Mouse (Mus musculus): Measurements from ENCODE around the gene Cbarp. TPM values are rescaled to one million over a fixed set of nuclear protein-coding genes. Genes with fewer than 3 reads are reported as not detected.

Gene Cbarp
- total RNA-seq, 1 experiment from 2014 or later, result 45.4 TPM

DNA sequence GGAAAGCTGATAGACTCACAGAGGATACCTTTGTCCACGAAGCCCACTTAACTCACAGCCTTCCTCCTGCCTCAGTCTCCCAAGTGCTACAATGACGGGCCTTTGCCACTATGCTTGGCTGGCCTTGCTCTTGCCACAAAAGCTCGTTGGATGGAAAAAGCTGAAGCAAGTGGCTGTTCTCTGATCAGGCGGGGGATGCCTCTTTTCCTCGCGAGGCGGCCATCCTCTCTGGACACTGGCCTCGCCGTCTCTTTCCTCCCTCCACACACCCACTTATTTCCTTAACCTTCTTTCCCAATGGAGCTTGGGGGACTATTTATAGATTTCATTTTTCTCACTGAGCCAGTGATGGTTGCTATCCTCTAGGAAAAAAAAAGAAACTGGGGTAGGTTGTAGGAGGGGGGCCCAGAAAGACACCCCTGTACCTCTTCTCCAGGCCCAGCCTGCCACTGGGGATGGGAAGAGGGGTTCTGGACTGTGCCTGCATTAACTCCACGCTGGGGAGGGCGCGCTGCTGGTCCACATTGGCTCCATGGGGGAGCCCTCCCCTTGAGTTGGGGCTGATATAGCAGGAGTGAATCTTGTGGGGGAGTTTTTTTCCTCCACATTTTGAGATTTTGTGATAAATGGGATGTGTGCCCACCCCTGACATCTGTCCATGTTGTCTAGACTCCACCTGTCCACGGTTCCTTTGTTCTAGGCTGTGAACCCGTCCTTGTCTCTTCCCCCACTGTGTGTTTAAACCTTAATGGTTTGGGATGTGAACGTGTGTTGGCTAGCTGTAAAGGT, 16.7 kb upstream of the Cbarp start:
- no peak for DNase-seq

DNA sequence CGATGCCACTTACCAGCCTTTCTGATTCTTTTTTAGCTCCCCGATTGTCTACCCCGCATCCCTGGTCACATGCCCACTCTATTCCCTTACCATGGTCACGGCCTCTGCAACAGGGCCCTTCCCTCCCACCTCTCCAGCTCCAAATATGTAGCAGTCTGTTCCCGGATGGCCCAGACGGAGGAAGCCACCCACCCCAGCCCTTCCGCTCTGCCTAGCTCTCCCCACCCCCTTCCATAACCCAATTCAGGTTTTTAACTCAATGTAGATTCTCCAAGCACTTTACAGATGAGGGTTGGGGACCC, 16.1 kb upstream of the Cbarp start:
- peak; percentile 17 for DNase-seq

DNA sequence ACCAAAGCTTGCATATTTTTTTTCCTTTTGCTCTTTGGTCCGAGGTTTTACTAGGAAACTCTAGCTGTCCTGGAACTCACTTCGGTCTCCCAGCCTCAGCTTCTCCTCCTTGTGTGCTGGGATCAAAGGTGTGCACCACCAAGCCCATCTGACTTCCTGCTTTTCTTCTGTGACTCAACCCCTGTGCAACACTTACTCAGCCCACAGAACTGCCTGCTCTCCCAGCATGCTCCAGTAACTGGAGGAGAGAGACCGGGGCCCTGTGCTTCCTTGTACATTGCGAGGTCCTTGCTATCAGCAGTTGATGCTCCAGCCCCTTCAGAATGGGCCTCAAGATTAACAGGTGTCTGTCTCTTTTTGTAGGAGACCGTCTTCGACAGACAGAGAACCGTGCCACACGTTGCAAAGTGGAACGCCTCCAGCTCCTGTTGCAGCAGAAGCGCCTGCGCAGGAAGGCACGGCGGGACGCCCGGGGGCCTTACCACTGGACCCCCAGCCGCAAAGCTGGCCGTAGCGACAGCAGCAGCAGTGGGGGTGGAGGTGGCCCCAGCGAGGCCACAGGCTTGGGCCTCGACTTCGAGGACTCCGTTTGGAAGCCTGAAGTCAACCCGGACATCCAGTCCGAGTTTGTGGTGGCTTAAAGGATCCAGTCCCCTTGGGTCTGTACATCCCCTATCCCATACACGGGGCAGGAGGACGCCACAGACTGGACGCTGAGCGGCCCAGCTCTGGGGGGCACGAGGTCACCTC, 15.5 kb upstream of the Cbarp start:
- DNase-seq, result no peak

DNA sequence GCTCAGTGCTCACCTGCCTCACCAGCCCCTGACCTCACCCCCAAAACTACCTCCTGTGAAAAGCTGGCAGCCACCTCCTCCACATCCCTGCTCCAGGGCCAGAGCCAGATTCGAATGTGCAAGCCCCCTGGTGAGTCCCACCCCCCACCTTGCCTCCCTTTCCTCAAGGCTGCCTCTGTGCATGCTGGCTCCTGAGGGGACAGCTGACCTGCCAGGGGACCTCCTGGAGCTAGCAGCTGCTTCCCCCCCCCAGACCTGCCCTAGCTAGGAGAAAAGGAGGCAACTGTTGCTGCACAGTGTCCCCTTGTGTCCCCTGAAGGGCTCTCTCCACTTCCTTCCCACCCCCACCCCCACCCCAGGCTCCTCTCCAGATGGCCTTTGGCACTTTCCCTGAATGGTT, 14.6 kb upstream of the Cbarp start:
- DNase-seq, result no peak

DNA sequence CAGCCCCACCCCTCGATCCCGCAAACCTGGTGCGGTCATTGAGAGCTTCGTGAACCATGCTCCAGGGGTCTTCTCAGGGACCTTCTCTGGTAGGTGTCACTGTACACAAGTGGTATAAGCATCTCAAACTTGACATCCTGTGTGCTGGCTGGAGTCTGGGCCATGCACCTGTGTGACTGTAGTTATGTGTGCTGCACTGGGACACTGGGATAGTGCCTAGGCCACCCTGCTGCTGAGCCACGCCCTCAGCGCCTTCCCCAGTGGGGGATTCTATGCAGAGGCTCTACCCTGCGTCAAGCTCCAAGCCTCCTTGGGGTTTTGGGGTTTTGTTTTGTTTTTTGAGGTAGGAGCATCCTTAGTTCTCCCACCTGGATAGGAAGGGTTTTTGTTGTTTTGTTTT, 13.7 kb upstream of the Cbarp start:
- no peak for DNase-seq

DNA sequence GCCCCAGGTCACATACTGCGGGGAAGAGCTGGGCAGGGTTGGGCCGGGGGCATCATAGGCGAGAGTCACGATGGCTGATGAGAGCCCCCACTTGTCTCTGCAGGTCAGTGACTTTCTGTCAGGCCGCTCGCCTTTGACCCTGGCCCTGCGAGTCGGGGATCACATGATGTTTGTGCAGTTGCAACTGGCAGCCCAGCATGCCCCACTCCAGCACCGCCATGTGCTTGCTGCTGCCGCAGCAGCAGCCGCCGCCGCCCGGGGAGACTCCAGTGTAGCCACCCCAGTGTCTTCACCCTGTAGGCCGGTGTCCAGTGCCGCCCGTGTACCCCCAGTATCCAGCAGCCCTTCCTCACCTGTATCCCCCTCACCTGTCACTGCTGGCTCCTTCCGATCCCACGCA, 13.1 kb upstream of the Cbarp start:
- DNase-seq, result no peak

DNA sequence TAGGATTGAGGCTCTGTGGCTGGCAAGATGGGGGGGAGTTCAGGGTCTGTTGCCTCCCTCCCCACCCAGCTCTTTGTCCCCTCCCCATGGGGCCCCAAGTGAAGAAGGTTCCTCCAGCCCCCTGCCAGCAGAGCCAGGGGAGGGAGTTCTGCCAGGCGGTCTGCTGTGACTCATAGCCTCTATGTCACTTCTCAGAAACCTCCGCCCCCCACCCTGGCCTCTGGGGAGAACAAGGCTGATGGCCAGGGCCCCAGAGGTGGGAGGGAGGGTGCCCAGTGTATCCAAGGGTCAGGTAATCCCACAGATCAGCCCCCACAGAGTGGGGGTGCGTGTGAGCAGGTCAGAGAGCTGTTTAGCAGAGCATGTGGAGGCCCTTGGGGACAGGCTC, 12.2 kb upstream of the Cbarp start:
- DNase-seq, result peak; percentile 83

DNA sequence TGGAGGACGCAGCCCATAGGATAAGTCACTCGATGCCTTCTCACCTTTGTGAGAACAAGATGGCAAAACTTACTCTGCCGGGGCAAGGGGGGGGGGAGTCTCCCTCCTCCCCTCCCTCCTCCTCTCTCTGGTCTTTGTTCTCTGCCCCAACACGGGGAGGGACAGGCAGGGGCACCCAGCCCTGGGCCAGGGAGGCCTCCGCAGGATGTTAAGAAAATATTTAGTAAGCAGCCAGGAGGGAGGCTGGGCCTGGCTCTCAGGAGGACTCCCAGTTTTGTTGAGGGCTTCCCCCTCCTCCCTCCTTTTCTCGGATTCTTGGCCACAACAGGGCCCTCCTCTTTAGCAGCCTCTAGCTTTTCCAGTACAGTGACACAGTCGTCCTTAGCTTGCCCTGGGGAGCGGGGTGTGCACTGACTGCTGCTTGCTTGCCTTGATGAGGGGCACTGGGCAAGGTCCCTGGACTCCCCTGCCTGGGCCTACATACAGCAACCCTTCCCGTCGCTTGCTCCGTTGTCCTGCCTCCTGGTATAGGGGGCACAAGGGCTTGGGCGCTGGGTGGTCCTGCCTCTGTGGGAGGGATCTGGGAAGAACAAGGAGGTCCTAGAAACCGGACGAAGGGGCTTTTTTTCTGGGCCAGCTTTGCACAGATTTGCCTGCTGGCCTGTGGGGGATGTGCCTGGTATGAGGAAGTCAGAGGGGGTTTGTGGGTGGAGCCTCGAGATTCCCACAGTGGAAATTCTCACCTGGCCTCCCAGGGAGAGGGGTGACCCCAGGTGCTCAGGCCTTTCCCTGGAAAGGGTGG, 11.6 kb upstream of the Cbarp start:
- DNase-seq, result no peak

DNA sequence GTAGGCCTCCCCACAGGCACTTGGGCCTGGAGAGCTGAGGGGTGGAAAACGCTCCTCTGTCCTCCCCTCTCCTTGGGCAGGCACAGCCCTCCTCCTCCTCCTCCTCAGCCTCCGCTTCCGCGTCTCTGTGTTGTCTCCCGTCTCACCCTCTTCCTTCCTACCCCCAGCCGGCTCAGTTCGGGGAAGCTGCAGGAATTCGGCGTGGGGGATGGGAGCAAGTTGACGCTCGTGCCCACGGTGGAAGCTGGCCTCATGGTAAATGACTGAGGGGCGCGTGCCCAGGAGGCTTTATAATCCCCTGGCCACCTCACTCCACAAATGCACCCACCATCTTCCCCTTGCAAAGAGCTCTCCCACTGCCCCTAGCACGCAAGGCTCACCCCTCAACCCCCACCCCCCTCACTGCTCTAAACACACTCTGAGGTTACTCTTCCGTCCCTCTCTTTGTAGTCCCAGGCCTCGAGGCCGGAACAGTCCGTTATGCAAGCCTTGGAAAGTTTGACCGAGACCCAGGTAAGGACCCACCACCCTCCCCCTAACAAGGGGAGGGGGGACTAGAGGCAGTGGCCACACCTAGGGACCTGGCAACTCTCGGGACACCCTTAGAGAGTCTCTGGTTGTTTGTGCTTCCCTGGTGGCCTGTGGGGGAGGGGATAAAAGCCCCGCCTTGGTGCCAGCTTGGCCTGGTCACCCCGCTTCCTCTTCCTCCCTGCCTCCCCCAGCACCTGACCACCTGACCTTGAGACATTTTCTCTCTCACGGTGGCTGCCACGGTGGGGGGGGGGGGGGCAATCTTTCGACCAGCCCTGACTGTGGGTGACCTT, 10.8 kb upstream of the Cbarp start:
- peak; percentile 70 for DNase-seq

DNA sequence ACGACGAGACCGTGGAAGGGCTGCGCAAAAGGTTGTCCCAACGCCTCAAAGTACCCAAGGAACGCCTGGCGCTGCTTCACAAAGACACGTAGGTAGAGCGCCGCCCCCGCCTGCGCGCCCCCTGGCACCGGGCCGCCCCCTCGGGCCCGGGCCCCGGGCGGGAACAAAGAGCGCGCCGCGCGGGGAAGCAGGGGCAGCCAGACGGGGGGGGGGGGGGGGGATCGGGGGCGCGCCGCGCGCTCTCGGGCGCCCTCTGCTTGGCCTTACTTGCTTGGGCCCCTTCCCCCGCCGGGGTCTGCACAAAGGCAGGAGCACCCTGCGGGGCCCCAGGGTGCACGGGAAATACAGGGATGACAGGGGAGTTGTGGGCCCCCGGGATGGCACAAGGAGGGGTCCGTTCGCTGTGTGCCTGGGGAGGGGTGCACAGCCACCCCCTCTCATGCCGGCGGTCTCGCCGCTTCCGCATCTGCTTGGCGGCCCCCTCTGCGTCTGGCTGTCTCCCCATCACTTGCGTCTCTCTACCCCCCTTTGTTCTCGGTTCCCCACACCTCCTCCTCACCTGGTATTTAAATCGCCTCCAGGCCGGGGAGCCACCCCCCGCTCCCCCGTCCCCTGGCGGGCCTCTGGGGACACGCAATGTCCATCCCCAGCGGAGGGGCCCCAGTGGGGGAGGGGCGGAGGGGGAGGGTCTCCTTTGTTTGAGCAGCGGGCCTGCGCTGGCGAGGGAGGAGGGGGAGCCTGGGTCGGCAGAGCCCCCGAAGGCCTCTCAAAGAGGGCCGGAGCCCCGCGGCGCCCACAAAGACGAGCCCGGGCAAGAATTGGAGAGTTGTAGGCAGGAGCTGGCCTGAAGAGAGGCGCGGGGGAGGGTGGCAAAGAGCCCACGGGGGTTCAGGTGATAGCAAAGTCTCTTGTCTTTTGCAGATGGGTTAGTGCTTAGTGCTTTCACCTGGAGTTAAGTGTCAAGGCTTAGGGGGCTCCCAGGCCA, 9.9 kb upstream of the Cbarp start:
- DNase-seq, result peak; percentile 55

DNA sequence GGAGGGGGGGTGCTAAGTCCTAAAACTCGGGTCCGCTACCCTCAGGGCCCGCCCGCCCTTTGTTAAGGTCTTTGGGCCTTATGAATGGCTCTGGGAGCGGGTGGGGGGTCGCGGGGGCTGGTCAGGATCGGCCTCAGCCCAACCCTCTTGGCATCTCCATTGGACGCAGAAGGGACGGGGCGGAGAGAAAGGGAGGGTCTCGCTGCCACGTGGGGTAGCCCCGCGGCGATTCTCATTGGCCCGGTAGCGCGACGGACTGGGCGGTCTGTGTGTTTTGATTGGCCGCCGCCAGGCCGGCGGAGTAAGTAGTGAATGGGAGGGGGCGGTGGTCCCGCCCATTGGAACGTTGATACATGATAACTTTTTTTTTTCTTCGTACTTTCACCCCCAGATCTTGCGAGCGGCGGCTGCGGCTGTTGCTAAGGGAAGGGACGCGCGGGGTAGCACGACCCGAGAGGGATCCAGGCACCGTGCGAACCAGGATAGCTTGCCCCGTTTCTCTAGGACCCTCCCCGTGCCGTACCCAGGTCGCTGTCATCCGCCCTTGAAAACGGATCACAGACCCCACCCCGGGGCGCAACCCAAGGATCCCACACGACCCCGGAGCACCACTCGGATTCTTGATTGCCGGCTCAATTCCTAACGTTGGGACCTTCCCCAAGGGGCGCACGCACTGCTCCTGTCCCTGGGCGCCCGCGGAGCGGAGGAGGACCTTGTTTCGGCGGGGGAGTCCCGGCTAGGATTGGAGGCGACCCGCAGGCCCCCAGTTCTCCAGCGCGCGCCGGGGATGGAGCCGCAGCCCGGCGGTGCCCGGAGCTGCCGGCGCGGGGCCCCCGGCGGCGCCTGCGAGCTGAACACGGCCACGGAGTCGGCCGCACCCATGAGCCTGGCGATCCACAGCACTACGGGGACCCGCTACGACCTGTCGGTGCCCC, 8.9 kb upstream of the Cbarp start:
- DNase-seq, result peak; percentile 97

DNA sequence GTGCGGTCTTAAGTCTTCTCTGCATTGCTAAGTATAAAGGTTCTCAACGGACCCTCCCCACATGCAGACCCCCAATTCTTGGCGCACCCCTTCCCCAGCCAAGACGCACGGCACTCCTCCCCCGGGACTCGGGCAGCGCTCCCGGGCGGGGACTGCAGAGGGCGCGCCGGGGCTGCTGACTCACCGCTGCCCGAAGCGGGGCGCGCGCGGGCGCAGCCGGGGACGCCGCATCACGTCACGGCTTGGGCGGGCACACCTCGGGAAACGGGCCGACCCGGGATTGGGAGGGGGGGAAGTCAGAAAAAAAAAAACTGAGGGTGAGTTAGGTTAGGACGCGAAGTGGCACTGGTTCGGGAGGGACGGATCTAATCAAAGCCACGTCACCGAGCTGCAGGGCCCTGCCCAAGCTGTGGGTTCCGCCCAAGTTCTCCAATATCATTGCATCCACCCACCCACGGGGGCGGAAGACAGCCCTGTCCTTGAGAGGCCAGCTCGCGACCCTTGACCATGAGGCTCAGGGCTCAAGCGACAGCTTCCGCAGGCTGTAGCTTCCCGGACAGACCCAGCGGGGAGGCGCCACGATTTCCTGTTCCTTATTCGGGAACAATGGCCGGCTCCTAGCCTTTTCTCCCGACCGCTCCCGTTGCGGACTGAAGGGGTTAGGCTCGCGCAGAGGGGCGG, 8.1 kb upstream of the Cbarp start:
- DNase-seq, result peak; percentile 96

DNA sequence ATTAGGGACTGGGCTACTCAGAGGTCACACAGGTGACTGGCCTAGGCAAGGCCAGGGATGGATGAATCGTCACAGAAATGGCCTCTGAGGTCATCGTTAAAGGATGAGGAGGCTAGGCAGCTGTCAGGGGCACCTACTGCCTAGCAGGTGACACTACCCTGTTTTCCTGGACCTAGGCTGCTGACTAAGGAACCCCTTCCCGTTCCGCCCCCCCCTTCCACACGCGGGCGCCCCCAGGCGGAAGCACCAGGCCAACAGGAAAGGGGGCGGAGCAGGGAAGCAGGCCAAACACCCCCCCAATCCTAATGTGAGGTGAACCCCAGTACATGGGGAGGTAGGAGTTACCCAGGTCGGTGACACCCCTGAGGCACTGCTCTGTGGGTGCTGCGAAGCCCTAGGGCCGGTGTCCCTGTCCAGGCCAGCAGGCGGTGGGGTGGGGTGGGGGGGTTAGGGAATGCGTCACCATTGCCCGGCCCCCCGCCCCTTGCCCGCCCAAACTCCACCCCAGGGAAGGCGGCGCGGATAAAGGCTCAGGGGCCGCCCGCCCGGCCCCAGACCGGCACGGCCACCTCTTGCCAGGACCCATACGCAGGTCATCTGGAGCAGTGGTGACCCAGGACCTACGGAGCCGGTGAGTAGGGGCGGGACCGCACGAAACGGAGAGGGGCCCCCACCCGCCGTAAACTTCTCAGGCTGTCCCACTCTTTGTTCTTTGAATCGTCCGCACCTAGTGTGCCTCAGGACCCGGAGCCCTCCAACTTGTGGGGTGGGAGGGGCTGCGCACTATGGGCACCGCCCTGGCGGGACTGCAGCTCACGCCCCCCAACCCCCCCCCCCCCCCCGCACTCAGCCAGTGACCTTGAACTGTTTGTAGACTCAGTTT, 7.3 kb upstream of the Cbarp start, which contains the start of gene Midn:
Midn (plus strand) TSS at position 554 of the 883 bp plus-strand sequence.
- peak; percentile 91 for DNase-seq

DNA sequence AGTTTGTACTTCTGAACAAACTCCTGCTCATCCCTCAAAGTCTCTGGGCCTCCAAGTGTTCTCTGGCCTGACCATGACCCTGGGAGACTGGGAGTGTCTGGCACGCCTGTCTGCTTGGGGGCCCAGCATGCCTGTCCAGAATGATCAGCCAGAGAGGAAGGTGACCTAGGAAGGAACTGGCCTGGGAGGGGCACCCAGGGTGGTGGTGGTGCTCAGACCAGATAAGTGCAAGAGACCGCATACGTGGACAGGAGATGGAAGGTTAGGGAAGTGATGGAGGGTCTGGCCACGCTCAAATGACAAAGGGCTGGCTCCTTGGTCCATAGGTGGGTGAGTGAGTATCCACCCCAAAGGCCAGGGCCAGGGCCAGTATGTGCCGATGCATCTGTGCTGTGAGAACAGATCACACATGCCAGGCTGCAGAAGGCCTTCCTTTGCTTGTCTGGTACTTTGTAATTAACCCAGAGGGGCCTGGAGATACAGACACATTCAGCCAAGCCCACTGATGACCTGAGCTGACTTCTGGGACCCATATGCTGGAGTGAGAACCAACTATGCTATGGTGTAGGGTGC, 6.6 kb upstream of the Cbarp start:
- DNase-seq, result no peak

DNA sequence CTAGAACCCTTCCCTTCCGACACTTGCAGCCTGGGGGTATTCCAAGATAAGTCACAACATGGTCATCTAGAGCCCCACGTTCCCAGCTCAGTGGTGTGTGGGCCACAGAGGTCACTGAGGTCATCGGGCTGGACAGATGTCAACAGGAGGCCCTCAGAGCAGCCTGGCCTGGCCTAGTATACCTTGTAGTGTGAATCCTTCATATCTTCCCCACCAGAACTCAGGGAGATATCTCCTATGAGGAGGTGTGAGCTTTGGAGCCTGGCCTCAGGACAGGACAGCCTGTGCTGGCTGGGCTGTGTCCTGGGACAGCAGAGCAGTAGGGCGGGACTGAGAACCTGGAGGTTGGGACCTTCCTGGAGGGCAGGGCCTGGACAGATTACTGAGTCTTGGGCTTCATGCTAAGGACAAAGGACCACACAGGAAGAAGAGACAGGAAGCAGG, 6.0 kb upstream of the Cbarp start:
- no peak for DNase-seq

DNA sequence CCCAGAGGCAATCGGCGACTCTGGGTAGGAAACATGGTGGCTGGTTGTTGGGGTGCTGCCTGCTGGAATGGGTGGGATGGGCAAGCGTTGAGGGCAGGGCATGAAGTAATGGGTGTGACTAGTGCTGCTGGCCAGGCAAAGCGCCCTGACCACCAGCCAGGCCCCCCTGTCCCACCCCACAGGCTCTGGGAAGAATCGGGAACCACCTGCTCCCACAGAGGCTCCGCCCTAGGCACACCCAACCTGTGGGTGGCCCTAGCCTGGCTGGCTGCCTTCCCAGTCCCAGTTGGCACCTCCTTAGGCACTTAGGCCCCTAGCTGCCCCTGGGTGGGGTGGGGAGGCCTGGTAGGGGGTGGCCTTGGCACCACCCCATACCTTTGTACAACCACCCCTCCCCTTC, 5.3 kb upstream of the Cbarp start:
- peak; percentile 53 for DNase-seq
